Mouse (Mus musculus): ENCODE measurements around the gene D11Wsu47e. TPM values are rescaled to one million over a fixed set of nuclear protein-coding genes. Genes with fewer than 3 reads are reported as not detected.
A peak's percentile ranks its signal among the peaks of the same experiment; 100 is the strongest.

The D11Wsu47e gene
- polyA plus RNA-seq, 1 experiment from 2014 or later, result 8.7 TPM

GRCm38 (mm10) chr11:113742998-113743397 is 58.8 kb downstream of the D11Wsu47e start:
- H3K4me3 ChIP-seq (ENCODE audit: low read depth, low read length), result no peak overlapping the region
- H3K27ac ChIP-seq (replicated peaks), result no peak overlapping the region
- peaks cover 16% of the 10 kb centered on the region for H3K4me1 ChIP-seq (replicated peaks; ENCODE audit: control insufficient read depth, insufficient read depth)
- H3K9me3 ChIP-seq (ENCODE audit: control insufficient read depth, low read length), result no peaks in the 10 kb centered on the region
- 94% methylated on average over 1 of the region's 1 CpGs for WGBS
- no peaks in the 10 kb centered on the region for H3K27me3 ChIP-seq (ENCODE audit: control insufficient read depth, insufficient read depth, low read length)
- peaks cover 7% of the 10 kb centered on the region; the same call in 1 of the 2 replicates for H3K36me3 ChIP-seq (ENCODE audit: control insufficient read depth, insufficient read depth, low read length)
- H3K4me2 ChIP-seq (replicated peaks; ENCODE audit: low read depth), result no peak overlapping the region
- TF ChIP-seq EP300 (optimal IDR thresholded peaks at IDR 0.05) (no peak), CTCF (IDR thresholded peaks at IDR 0.05; ENCODE audit: low read depth) (peak; percentile 55)
- ATAC-seq (ENCODE audit: low FRiP score, low TSS enrichment), result no peak
- DNase-seq (ENCODE audit: low spot score), result no peak
- no peak overlapping the region for H3K9ac ChIP-seq (ENCODE audit: low read length)

Other genes with a start within 250 kb of the D11Wsu47e start
- 1.5 and 1.8 TPM in 2 replicates for gene Sstr2, start 65.1 kb upstream of the D11Wsu47e start, polyA plus RNA-seq (2015; fragmentation: Nextera tagmentation; extraction: Ambion mirVana)
- 14.4 and 15.3 TPM in 2 replicates for gene Cog1, start 35.2 kb upstream of the D11Wsu47e start, polyA plus RNA-seq (2015; fragmentation: Nextera tagmentation; extraction: Ambion mirVana)
- gene Slc39a11, start 34.3 kb upstream of the D11Wsu47e start, polyA plus RNA-seq (2015; fragmentation: Nextera tagmentation; extraction: Ambion mirVana), result 56.6 and 58.0 TPM in 2 replicates
- 34.2 and 34.3 TPM in 2 replicates for gene Fam104a, start 257 bp upstream of the D11Wsu47e start, polyA plus RNA-seq (2015; fragmentation: Nextera tagmentation; extraction: Ambion mirVana)
- gene Cpsf4l, start 25.6 kb downstream of the D11Wsu47e start, polyA plus RNA-seq (2015; fragmentation: Nextera tagmentation; extraction: Ambion mirVana), result 0.16 and 0.19 TPM in 2 replicates
- gene Cdc42ep4, start 67.5 kb downstream of the D11Wsu47e start, polyA plus RNA-seq (2015; fragmentation: Nextera tagmentation; extraction: Ambion mirVana), result 28.9 and 30.6 TPM in 2 replicates